Mouse (Mus musculus) CH12.LX (cell line): ENCODE data around the gene Hlx.

Experiments used
- CTCF ChIP-seq, 2 experiments: IDR thresholded peaks in 1 of 2; conservative IDR thresholded peaks in 1 of 2; 2 replicates each; pipeline ENCODE4 v1.5.1; 2011 to 2012; ENCODE audit warnings: low read depth in 2 of 2, low read length in 2 of 2, improper control_type of control experiment in 1 of 2, inconsistent platforms in 1 of 2, mild to moderate bottlenecking in 1 of 2, moderate library complexity in 1 of 2
- POLR2AphosphoS2 ChIP-seq: IDR thresholded peaks from 2 replicates; pipeline ENCODE4 v1.6.1; 2011; ENCODE audit warnings: low read depth, low read length, improper control_type of control experiment
- SIN3A ChIP-seq: IDR thresholded peaks from 2 replicates; pipeline ENCODE4 v1.6.1; 2012; ENCODE audit warnings: low read length, improper control_type of control experiment, inconsistent platforms

GRCm38 (mm10) chr1:184734067-184734830 is 1.8 kb upstream of the Hlx start:
- no peak for TF ChIP-seq CTCF (conservative IDR thresholded peaks at IDR 0.05 in 1 of 2, IDR thresholded peaks at IDR 0.05 in 1 of 2; ENCODE audit: low read depth in 2 of 2, low read length in 2 of 2)
- no peak for TF ChIP-seq SIN3A
- no peak for TF ChIP-seq POLR2AphosphoS2
